Mouse (Mus musculus) midbrain, postnatal 0 days (tissue): ENCODE measurements at regions not wholly inside any gene's neighbourhood (a gene's known extent, or its start where the extent isn't known, plus 50 kb on each side); places are given as distances from the start of the nearest gene placed in this dataset.

Source experiments
- ATAC-seq: fragments of 200-750 bp; cut with Nextera tagmentation; 2 replicates; pipeline ENCODE4 v1.8.0; 2017; ENCODE audit warnings: moderate number of reproducible peaks, mild to moderate bottlenecking, moderate TSS enrichment, moderate library complexity; ENCODE audit not compliant: low FRiP score
- DNase-seq: peaks from one replicate; pipeline ENCODE4 v3.0.0-alpha.2; 2015; ENCODE audit warnings: low spot score
- H3K27ac ChIP-seq: fragments of 300-500 bp; sonication (generic); 2 replicates; pipeline ENCODE4 v1.5.1; 2014; ENCODE audit warnings: low read depth, mild to moderate bottlenecking, low read length, mixed read lengths
- H3K27me3 ChIP-seq: fragments of 300-500 bp; sonication (generic); 2 replicates; pipeline ENCODE4 v1.6.1; 2014; ENCODE audit warnings: low read length, control low read depth, mixed read lengths; ENCODE audit not compliant: insufficient read depth
- H3K36me3 ChIP-seq: fragments of 300-500 bp; sonication (generic); 2 replicates; pipeline ENCODE4 v1.6.1; 2014; ENCODE audit warnings: low read length, control low read depth, mixed read lengths; ENCODE audit not compliant: insufficient read depth
- H3K4me1 ChIP-seq: fragments of 300-500 bp; sonication (generic); 2 replicates; pipeline ENCODE4 v1.6.1; 2014; ENCODE audit warnings: mild to moderate bottlenecking, control low read depth, antibody characterized with exemption, low read length, mixed read lengths; ENCODE audit not compliant: insufficient read depth
- H3K4me2 ChIP-seq: fragments of 300-500 bp; sonication (generic); 2 replicates; pipeline ENCODE4 v1.6.1; 2014; ENCODE audit warnings: low read depth, mild to moderate bottlenecking, low read length, mixed read lengths; ENCODE audit not compliant: poor library complexity, severe bottlenecking
- H3K4me3 ChIP-seq: fragments of 300-500 bp; sonication (generic); 2 replicates; pipeline ENCODE4 v1.5.1; 2014; ENCODE audit warnings: low read depth, mild to moderate bottlenecking, low read length, moderate library complexity
- H3K9ac ChIP-seq: fragments of 300-500 bp; sonication (generic); replicated peaks from 2 replicates; pipeline ENCODE4 v1.6.1; 2014; ENCODE audit warnings: mild to moderate bottlenecking, low read length, moderate library complexity, mixed read lengths; ENCODE audit not compliant: poor library complexity, severe bottlenecking
- H3K9me3 ChIP-seq: fragments of 300-500 bp; sonication (generic); 2 replicates; pipeline ENCODE4 v1.6.1; 2016; ENCODE audit warnings: low read length, control low read depth
- CTCF ChIP-seq: IDR thresholded peaks from 2 replicates; pipeline ENCODE4 v1.5.1; 2016; ENCODE audit warnings: antibody characterized with exemption, mild to moderate bottlenecking
- WGBS: fragments of 180-500 bp; shearing (Covaris S2); extraction: QIAGEN DNeasy Blood & Tissue Kit; methylation state at CpG from one replicate; pipeline ENCODE4 v1.1.7; 2014; 5-methylcytosine and 5-hydroxymethylcytosine counted together

- no peak overlapping the region for H3K9ac ChIP-seq
- H3K4me1 ChIP-seq: no peaks in the 10 kb centered on the region
- no peak overlapping the region for H3K4me2 ChIP-seq
- no peak overlapping the region for H3K27ac ChIP-seq
- peaks cover 49% of the 10 kb centered on the region for H3K9me3 ChIP-seq
- H3K4me3 ChIP-seq: no peak overlapping the region
- no peak for TF ChIP-seq CTCF
- whole genome bisulfite sequencing: 75% methylated on average over 2 of the region's 2 CpGs
- DNase-seq: no peak
- ATAC-seq: no peak
- no peaks in the 10 kb centered on the region for H3K27me3 ChIP-seq
- no peaks in the 10 kb centered on the region for H3K36me3 ChIP-seq
Measured at GRCm38 (mm10) chr17:3006662-3007061, 108.1 kb upstream of the Scaf8 start.

- H3K9me3 ChIP-seq: peaks cover 55% of the 10 kb centered on the region
- H3K27me3 ChIP-seq: no peaks in the 10 kb centered on the region
- DNase-seq (no peak), ATAC-seq (no peak)
- no peak overlapping the region for H3K27ac ChIP-seq
- no peak for TF ChIP-seq CTCF
- H3K4me1 ChIP-seq: no peaks in the 10 kb centered on the region
- H3K9ac ChIP-seq: no peak overlapping the region
- no peak overlapping the region for H3K4me2 ChIP-seq
- no peaks in the 10 kb centered on the region for H3K36me3 ChIP-seq
- 74% methylated on average over 2 of the region's 2 CpGs for WGBS
- no peak overlapping the region for H3K4me3 ChIP-seq
Measured at GRCm38 (mm10) chr17:3007234-3007633, 107.5 kb upstream of the Scaf8 start.

GRCm38 (mm10) chr17:3009939-3010338, 104.8 kb upstream of the Scaf8 start:
- Histone ChIP-seq H3K27me3 (no peaks in the 10 kb centered on the region), H3K9ac (no peak overlapping the region), H3K4me3 (no peak overlapping the region), H3K36me3 (no peaks in the 10 kb centered on the region), H3K27ac (no peak overlapping the region), H3K4me2 (no peak overlapping the region), H3K4me1 (no peaks in the 10 kb centered on the region), H3K9me3 (peaks cover 70% of the 10 kb centered on the region)
- TF ChIP-seq CTCF: no peak
- DNase-seq (no peak), ATAC-seq (no peak)
- WGBS: 68% methylated on average over 2 of the region's 2 CpGs

GRCm38 (mm10) chr17:3012045-3012444, 102.7 kb upstream of the Scaf8 start:
- TF ChIP-seq CTCF: no peak
- ATAC-seq: no peak

GRCm38 (mm10) chr17:3019631-3020391, 95.0 kb upstream of the Scaf8 start:
- TF ChIP-seq CTCF: no peak
- Histone ChIP-seq H3K9me3 (peaks cover 57% of the 10 kb centered on the region), H3K27ac (no peak overlapping the region), H3K4me1 (no peaks in the 10 kb centered on the region), H3K4me3 (no peak overlapping the region), H3K36me3 (no peaks in the 10 kb centered on the region), H3K9ac (no peak overlapping the region), H3K4me2 (no peak overlapping the region), H3K27me3 (no peaks in the 10 kb centered on the region)
- ATAC-seq: peak; percentile 65; the same call in 1 of the 2 replicates
- DNase-seq: no peak
- WGBS: 90% methylated on average over 2 of the region's 2 CpGs

More at GRCm38 (mm10) chr17:3012045-3012444, 102.7 kb upstream of the Scaf8 start:
- H3K9ac ChIP-seq: no peak overlapping the region
- no peak for DNase-seq
- H3K9me3 ChIP-seq: peaks cover 82% of the 10 kb centered on the region
- WGBS: 31% methylated on average over 1 of the region's 1 CpGs
- no peaks in the 10 kb centered on the region for H3K27me3 ChIP-seq
- H3K4me3 ChIP-seq: no peak overlapping the region
- no peak overlapping the region for H3K27ac ChIP-seq
- H3K4me2 ChIP-seq: no peak overlapping the region
- no peaks in the 10 kb centered on the region for H3K4me1 ChIP-seq
- H3K36me3 ChIP-seq: no peaks in the 10 kb centered on the region

GRCm38 (mm10) chr17:3020406-3020805, 94.4 kb upstream of the Scaf8 start:
- ATAC-seq (peak; percentile 74; the same call in 1 of the 2 replicates), DNase-seq (no peak)
- no peak for TF ChIP-seq CTCF
- Histone ChIP-seq H3K9me3 (peaks cover 51% of the 10 kb centered on the region), H3K9ac (no peak overlapping the region), H3K27ac (no peak overlapping the region), H3K36me3 (no peaks in the 10 kb centered on the region), H3K4me1 (no peaks in the 10 kb centered on the region), H3K4me3 (no peak overlapping the region), H3K4me2 (no peak overlapping the region), H3K27me3 (no peaks in the 10 kb centered on the region)
- 96% methylated on average over 1 of the region's 1 CpGs for WGBS
